Mouse (Mus musculus): ENCODE results near the gene Uckl1.

- TF ChIP-seq CTCF (IDR thresholded peaks at IDR 0.05; ENCODE audit: low read depth) (no peak), EP300 (IDR thresholded peaks at IDR 0.05; ENCODE audit: low read depth) (no peak)
These were observed 42.8 kb downstream of the Uckl1 start for GRCm38 (mm10) chr2:181541761-181542380.

Data from liver, postnatal 0 days (tissue).